ENCODE assay signal across 17 mouse cellular contexts in genomic region chr2:30805983-30806382, GRCm38 (mm10). TPM values are rescaled to one million over a fixed set of nuclear protein-coding genes. Genes with fewer than 3 reads are reported as not detected.
"Had no signal": no experiment of that assay in that cellular context is flagged by ENCODE, and none has a peak within 500 bp of the region (broad histone marks: within the 10 kb centered on the region; RNA-seq: fewer than 3 reads in every experiment).

No protein-coding gene starts in this region.

- H3K36me3 ChIP-seq: lung, embryonic 15.5 days; midbrain, embryonic 15.5 days; neural tube, embryonic 12.5 days; stomach, embryonic 15.5 days had no signal

- ATAC-seq: liver, postnatal 0 days; lung, postnatal 0 days; midbrain, embryonic 13.5 days; midbrain, embryonic 15.5 days had no signal

- H3K27me3 ChIP-seq: stomach, embryonic 15.5 days had no signal

- DNase-seq: liver, postnatal 0 days; lung, adult 2 months; lung, postnatal 14 days; lung, postnatal 36 days; right cerebral cortex, postnatal 14 days; thymus, adult 2 months; thymus, postnatal 25 days; thymus, postnatal 4 days had no signal

- H3K4me3 ChIP-seq: megakaryocyte, embryonic 14.5 days; midbrain, embryonic 13.5 days; midbrain, embryonic 15.5 days; neural tube, embryonic 12.5 days; stomach, embryonic 15.5 days had no signal

- H3K27ac ChIP-seq: lung, embryonic 15.5 days; macrophage; midbrain, embryonic 13.5 days; midbrain, embryonic 15.5 days; neural tube, embryonic 12.5 days; stomach, embryonic 15.5 days; stomach, postnatal 0 days had no signal

RNA-seq across cellular contexts. Expression of gene 1700001O22Rik, which starts 2.5 kb away (rescaled TPM):
- polyA plus RNA-seq: liver, postnatal 0 days; macrophage had no signal

RNA-seq across cellular contexts. Expression of gene Prrx2, which starts 28.8 kb away (rescaled TPM):
- polyA plus RNA-seq: macrophage had no signal
